ENCODE assay signal across 22 mouse cellular contexts in the genomic region with DNA sequence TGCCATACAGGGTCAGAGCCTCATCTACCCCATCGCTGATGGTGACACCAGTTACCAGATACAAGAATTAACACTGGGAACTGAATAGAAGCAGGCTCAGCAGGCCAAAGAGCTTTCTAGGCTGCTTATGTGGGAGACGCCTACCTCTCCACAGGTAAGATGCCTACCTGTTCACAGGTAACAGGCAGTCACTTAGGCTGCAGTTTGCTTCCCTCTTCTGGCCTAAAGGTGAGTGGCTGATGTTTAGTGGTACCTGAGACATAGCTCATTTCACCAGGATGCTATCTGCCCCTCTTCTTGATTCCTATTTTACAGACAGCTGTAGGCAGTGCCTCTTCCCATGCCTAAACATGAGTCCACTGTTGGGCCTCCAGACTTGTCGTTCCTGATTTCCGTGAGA.
A peak's percentile ranks its signal among the peaks of the same experiment; 100 is the strongest.
DNase-seq lines count a peak whose midpoint lies in the region; ATAC-seq and TF ChIP-seq lines count a peak whose summit lies in the region.
"Had no signal": no experiment of that assay in that cellular context is flagged by ENCODE, and none has a peak within 500 bp of the region (broad histone marks: within the 10 kb centered on the region; RNA-seq: fewer than 3 reads in every experiment).

No protein-coding gene starts in this region.

- no peak overlapping the region for H3K27ac ChIP-seq in lung, embryonic 14.5 days (ENCODE audit: low read depth)
- no peak overlapping the region for H3K27ac ChIP-seq in midbrain, postnatal 0 days (ENCODE audit: low read depth, low read length)
- no peak overlapping the region for H3K27ac ChIP-seq in midbrain, embryonic 13.5 days
- H3K27ac ChIP-seq: forebrain, embryonic 13.5 days; hindbrain, embryonic 12.5 days had no signal

- H3K27me3 ChIP-seq in lung, embryonic 14.5 days (ENCODE audit: insufficient read depth, low read length) = no peaks in the 10 kb centered on the region
- H3K27me3 ChIP-seq in midbrain, postnatal 0 days (ENCODE audit: insufficient read depth, low read length) = no peaks in the 10 kb centered on the region
- no peaks in the 10 kb centered on the region for H3K27me3 ChIP-seq in midbrain, embryonic 13.5 days
- H3K27me3 ChIP-seq: forebrain, embryonic 13.5 days had no signal

- H3K9ac ChIP-seq in lung, embryonic 14.5 days = no peak overlapping the region
- no peak overlapping the region for H3K9ac ChIP-seq in midbrain, postnatal 0 days (replicated peaks; ENCODE audit: low read length, poor library complexity, severe bottlenecking)
- H3K9ac ChIP-seq in midbrain, embryonic 13.5 days (replicated peaks) = no peak overlapping the region
- H3K9ac ChIP-seq: forebrain, embryonic 13.5 days; forebrain, postnatal 0 days; hindbrain, embryonic 12.5 days had no signal

- no peak for DNase-seq in cerebellum, adult 11-12 months
- peak; percentile 9 for DNase-seq in kidney, adult 9 months
- no peak for DNase-seq in kidney, adult 18-20 months
- no peak for DNase-seq in lung, embryonic 14.5 days
- no peak for DNase-seq in lung, postnatal 25 days (ENCODE audit: low spot score)
- no peak for DNase-seq in midbrain, postnatal 0 days (ENCODE audit: low spot score)
- DNase-seq: adrenal gland, adult 8-10 months; adrenal gland, postnatal 36 days; B cell, adult 2 months; cerebellum, adult 11 months; cerebellum, adult 9-10 months; cerebellum, postnatal 25 days; forebrain, postnatal 0 days; gastrocnemius, postnatal 14 days; heart, postnatal 10 days; heart, postnatal 4 days had no signal

- peak; percentile 35 for TF ChIP-seq CTCF in lung, embryonic 14.5 days (IDR thresholded peaks at IDR 0.05; ENCODE audit: low read depth)
- peak; percentile 29 for TF ChIP-seq CTCF in midbrain, postnatal 0 days (IDR thresholded peaks at IDR 0.05)

- no peak overlapping the region for H3K4me3 ChIP-seq in lung, embryonic 14.5 days (ENCODE audit: low read depth, low read length)
- H3K4me3 ChIP-seq in midbrain, postnatal 0 days (ENCODE audit: low read depth, low read length) = no peak overlapping the region
- H3K4me3 ChIP-seq in midbrain, embryonic 13.5 days (replicated peaks) = no peak overlapping the region
- H3K4me3 ChIP-seq: forebrain, embryonic 13.5 days; hindbrain, embryonic 12.5 days had no signal

- no peaks in the 10 kb centered on the region for H3K36me3 ChIP-seq in lung, embryonic 14.5 days (ENCODE audit: insufficient read depth)
- H3K36me3 ChIP-seq in midbrain, postnatal 0 days (ENCODE audit: insufficient read depth, low read length) = no peaks in the 10 kb centered on the region
- no peaks in the 10 kb centered on the region for H3K36me3 ChIP-seq in midbrain, embryonic 13.5 days
- H3K36me3 ChIP-seq: G1E; hindbrain, embryonic 12.5 days had no signal

- ATAC-seq in cerebellum, adult (ENCODE audit: insufficient number of reproducible peaks, low FRiP score, low TSS enrichment) = peak; percentile 6; the same call in 1 of the 2 replicates
- ATAC-seq in lung, embryonic 14.5 days (ENCODE audit: insufficient read depth) = no peak
- ATAC-seq in midbrain, postnatal 0 days (ENCODE audit: low FRiP score) = no peak
- no peak for ATAC-seq in midbrain, embryonic 13.5 days
- ATAC-seq: CD4-positive, CD25-positive, alpha-beta regulatory T cell, adult 4 months; forebrain, embryonic 13.5 days; forebrain, postnatal 0 days had no signal

- no peak overlapping the region for H3K4me2 ChIP-seq in lung, embryonic 14.5 days
- no peak overlapping the region for H3K4me2 ChIP-seq in midbrain, postnatal 0 days (ENCODE audit: low read depth, low read length, poor library complexity, severe bottlenecking)
- no peak overlapping the region for H3K4me2 ChIP-seq in midbrain, embryonic 13.5 days (replicated peaks)
- H3K4me2 ChIP-seq: forebrain, embryonic 13.5 days; hindbrain, embryonic 12.5 days had no signal

- H3K9me3 ChIP-seq in lung, embryonic 14.5 days (ENCODE audit: low read depth, low read length) = no peaks in the 10 kb centered on the region
- no peaks in the 10 kb centered on the region for H3K9me3 ChIP-seq in midbrain, postnatal 0 days (ENCODE audit: low read length)
- no peaks in the 10 kb centered on the region for H3K9me3 ChIP-seq in midbrain, embryonic 13.5 days
- H3K9me3 ChIP-seq: forebrain, embryonic 13.5 days; G1E; hindbrain, embryonic 12.5 days had no signal

- H3K4me1 ChIP-seq in lung, embryonic 14.5 days (ENCODE audit: insufficient read depth) = 0 out of 2 replicates have a peak, but pooled peaks cover 3% of the 10 kb centered on the region
- peaks cover 9% of the 10 kb centered on the region; the same call in 1 of the 2 replicates for H3K4me1 ChIP-seq in midbrain, postnatal 0 days (ENCODE audit: insufficient read depth, low read length)
- H3K4me1 ChIP-seq in midbrain, embryonic 13.5 days (replicated peaks) = peaks cover 22% of the 10 kb centered on the region

- WGBS in lung, embryonic 14.5 days = 84% methylated on average over 4 of the region's 4 CpGs
- 92% methylated on average over 4 of the region's 4 CpGs for WGBS in midbrain, postnatal 0 days
- 95% methylated on average over 4 of the region's 4 CpGs for WGBS in midbrain, embryonic 13.5 days
